Mouse (Mus musculus) heart, embryonic 14.5 days (tissue): ENCODE data around the gene Slc12a7. TPM values are rescaled to one million over a fixed set of nuclear protein-coding genes. Genes with fewer than 3 reads are reported as not detected.
"Not testable (repeated sequence)": the region's sequence is repeated elsewhere in the genome, so short reads cannot be mapped to it uniquely, and the experiment has no call there.

Experiments used
- ATAC-seq: fragments of 200-750 bp; cut with Nextera tagmentation; 2 replicates; pipeline ENCODE4 v1.8.0; 2017; ENCODE audit warnings: low read depth, moderate TSS enrichment; ENCODE audit not compliant: insufficient number of reproducible peaks, insufficient read depth, low FRiP score
- H3K27ac ChIP-seq, 2 experiments: fragments of 200-500 bp in 1 of 2; fragments of 300-500 bp in 1 of 2; sonication (generic) in 1 of 2; replicated peaks in 1 of 2; 2 replicates each; pipeline ENCODE4 v1.5.1; 2012 to 2014; ENCODE audit warnings: low read depth in 2 of 2, low read length in 2 of 2, control low read depth in 1 of 2, mild to moderate bottlenecking in 1 of 2, mixed read lengths in 1 of 2; ENCODE audit not compliant: control insufficient read depth in 1 of 2, insufficient read depth in 1 of 2
- H3K27me3 ChIP-seq: fragments of 300-500 bp; sonication (generic); 2 replicates; pipeline ENCODE4 v1.6.1; 2014; ENCODE audit warnings: mild to moderate bottlenecking, low read length, control low read depth; ENCODE audit not compliant: control insufficient read depth, insufficient read depth
- H3K36me3 ChIP-seq: fragments of 300-500 bp; sonication (generic); 2 replicates; pipeline ENCODE4 v1.6.1; 2014; ENCODE audit warnings: mild to moderate bottlenecking, control low read depth, low read length, mixed read lengths; ENCODE audit not compliant: control insufficient read depth, insufficient read depth
- H3K4me1 ChIP-seq, 2 experiments: fragments of 200-500 bp in 1 of 2; fragments of 300-500 bp in 1 of 2; sonication (generic) in 1 of 2; 2 replicates each; pipeline ENCODE4 v1.6.1; 2012 to 2014; ENCODE audit warnings: low read length in 2 of 2, control low read depth in 1 of 2, mixed read lengths in 1 of 2; ENCODE audit not compliant: control insufficient read depth in 2 of 2, insufficient read depth in 2 of 2
- H3K4me2 ChIP-seq: fragments of 300-500 bp; sonication (generic); 2 replicates; pipeline ENCODE4 v1.6.1; 2014; ENCODE audit warnings: mild to moderate bottlenecking, low read length
- H3K4me3 ChIP-seq, 2 experiments: fragments of 200-500 bp in 1 of 2; fragments of 300-500 bp in 1 of 2; sonication (generic) in 1 of 2; 2 replicates each; pipeline ENCODE4 v1.5.1; 2012 to 2014; ENCODE audit warnings: low read length in 2 of 2, mild to moderate bottlenecking in 2 of 2, control low read depth in 1 of 2, low read depth in 1 of 2, moderate library complexity in 1 of 2; ENCODE audit not compliant: control insufficient read depth in 1 of 2, insufficient read depth in 1 of 2
- H3K9ac ChIP-seq: fragments of 300-500 bp; sonication (generic); 2 replicates; pipeline ENCODE4 v1.6.1; 2014; ENCODE audit warnings: mild to moderate bottlenecking, low read length
- H3K9me3 ChIP-seq: fragments of 300-500 bp; sonication (generic); 2 replicates; pipeline ENCODE4 v1.6.1; 2016; ENCODE audit warnings: low read length, control low read depth; ENCODE audit not compliant: control insufficient read depth
- WGBS: fragments of 180-500 bp; shearing (Covaris S2); extraction: QIAGEN DNeasy Blood & Tissue Kit; methylation state at CpG from one replicate; pipeline ENCODE4 v1.1.7; 2014; 5-methylcytosine and 5-hydroxymethylcytosine counted together
- polyA plus RNA-seq: library from polyadenylated mRNA; unstranded; fragments of >200 nt; fragmentation: Nextera tagmentation; extraction: Ambion mirVana; gene quantifications from 2 replicates; pipeline ENCODE4 v1.2.1, GENCODE M21; 2014

Gene Slc12a7
- polyA plus RNA-seq, 1 experiment from 2014 or later, result 39.4 TPM

DNA sequence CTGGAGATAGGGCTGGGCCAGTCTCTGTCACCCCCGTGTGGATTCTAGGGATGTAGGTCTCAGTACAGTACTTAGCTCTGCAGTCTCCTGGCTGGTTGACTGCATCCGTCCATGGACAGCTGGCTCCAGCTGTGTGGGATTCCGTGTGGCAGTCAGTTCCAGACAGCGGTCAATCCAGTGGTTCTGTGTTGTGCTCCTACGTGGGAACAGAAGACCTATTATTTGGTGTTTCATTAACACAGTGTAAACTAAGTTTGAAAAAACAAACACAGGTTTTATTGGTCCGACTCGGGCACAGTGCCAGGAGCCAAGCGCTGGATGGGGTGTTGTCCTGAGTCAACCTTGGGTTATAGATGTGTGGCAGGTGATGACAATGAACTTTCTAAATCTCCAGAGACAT is 2.4 kb downstream of the Slc12a7 start:
- H3K27ac ChIP-seq, result no peak overlapping the region
- no peak for ATAC-seq
- no peaks in the 10 kb centered on the region for H3K36me3 ChIP-seq
- peaks cover 7% of the 10 kb centered on the region for H3K27me3 ChIP-seq
- no peaks in the 10 kb centered on the region for H3K9me3 ChIP-seq
- peaks cover 4 to 8% of the 10 kb centered on the region in 2 experiments; a peak in 3 of 4 replicates for H3K4me1 ChIP-seq
- H3K4me2 ChIP-seq, result no peak overlapping the region
- no peak overlapping the region for H3K9ac ChIP-seq
- no peak overlapping the region for H3K4me3 ChIP-seq
- WGBS, result 83% methylated on average over 8 of the region's 8 CpGs

DNA sequence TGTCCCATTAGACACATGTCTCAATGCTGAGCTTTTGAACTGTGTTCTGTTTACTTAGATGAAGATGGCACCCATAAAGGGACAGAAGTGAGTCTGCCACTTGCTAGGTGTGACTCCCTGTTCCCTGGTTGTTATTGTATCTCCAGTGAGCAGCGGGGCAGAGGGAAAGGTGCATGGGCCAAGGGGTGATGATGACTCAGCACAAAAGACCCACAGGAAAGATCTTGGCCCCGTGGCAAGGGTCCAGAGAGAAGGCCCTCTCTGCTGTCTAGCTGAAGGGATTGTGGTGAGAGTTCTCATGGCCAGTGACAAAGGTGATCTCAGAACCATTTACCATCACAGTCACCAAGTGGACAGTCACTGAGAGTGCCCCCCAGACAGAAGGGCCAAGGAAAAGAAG is 3.0 kb downstream of the Slc12a7 start:
- Histone ChIP-seq H3K9ac (no peak overlapping the region), H3K27ac (no peak overlapping the region), H3K4me2 (no peak overlapping the region), H3K4me3 (no peak overlapping the region), H3K4me1 (peaks cover 4 to 8% of the 10 kb centered on the region in 2 experiments; a peak in 3 of 4 replicates), H3K27me3 (peaks cover 7% of the 10 kb centered on the region), H3K9me3 (no peaks in the 10 kb centered on the region), H3K36me3 (no peaks in the 10 kb centered on the region)
- 62% methylated on average over 2 of the region's 2 CpGs for WGBS
- ATAC-seq, result no peak

DNA sequence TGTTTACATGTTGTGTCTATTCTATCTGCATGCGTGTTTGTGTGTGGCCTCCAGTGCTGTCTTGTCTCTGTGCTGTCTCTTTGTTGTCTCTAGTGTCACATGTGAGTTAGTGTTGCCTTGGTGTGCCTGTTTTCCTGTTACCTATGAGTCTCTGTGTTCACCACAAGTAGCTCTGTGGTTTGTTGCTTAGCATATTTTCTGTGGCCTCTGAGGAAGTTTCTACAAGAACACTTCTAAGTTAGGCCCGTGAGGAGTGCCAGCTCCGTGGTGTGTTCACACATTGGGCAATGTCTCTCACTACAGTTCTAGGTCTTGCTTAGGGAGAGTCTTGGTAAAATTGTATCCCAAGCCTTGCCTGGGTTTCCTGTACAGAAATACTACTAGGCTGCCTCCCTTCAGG is 4.0 kb downstream of the Slc12a7 start:
- no peak overlapping the region for H3K27ac ChIP-seq
- 85% methylated on average over 3 of the region's 3 CpGs for WGBS

DNA sequence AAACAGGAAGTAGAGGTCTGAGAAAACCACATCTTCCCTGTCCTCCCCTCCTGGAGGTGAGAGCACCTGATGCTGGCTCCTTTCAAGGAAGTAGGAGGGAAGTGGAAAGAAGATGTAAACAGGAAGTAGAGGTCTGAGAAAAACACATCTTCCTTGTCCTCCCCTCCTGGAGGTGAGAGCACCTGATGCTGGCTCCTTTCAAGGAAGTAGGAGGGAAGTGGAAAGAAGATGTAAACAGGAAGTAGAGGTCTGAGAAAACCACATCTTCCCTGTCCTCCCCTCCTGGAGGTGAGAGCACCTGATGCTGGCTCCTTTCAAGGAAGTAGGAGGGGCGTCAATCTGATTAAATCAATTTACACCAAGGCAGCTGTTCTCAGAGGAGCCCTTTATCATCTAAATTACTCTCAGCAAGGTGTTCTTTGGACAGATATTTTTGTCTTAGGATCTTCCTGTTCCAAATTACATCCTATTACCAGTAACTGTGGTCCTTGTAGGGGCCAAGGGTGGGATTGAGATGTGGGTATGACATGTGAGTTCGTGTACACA is 7.6 kb downstream of the Slc12a7 start:
- WGBS, result 34% methylated on average over 2 of the region's 2 CpGs
- not testable (repeated sequence) for H3K36me3 ChIP-seq, H3K4me2 ChIP-seq, ATAC-seq, H3K4me3 ChIP-seq, H3K27ac ChIP-seq, H3K9ac ChIP-seq, H3K27me3 ChIP-seq, H3K4me1 ChIP-seq, H3K9me3 ChIP-seq

More for the DNA sequence above, 4.0 kb downstream of the Slc12a7 start:
- Histone ChIP-seq H3K27me3 (peaks cover 7% of the 10 kb centered on the region), H3K9ac (no peak overlapping the region), H3K4me2 (no peak overlapping the region), H3K9me3 (no peaks in the 10 kb centered on the region), H3K4me3 (no peak overlapping the region), H3K36me3 (no peaks in the 10 kb centered on the region), H3K4me1 (peaks cover 4 to 8% of the 10 kb centered on the region in 2 experiments; a peak in 3 of 4 replicates)
- ATAC-seq, result no peak

DNA sequence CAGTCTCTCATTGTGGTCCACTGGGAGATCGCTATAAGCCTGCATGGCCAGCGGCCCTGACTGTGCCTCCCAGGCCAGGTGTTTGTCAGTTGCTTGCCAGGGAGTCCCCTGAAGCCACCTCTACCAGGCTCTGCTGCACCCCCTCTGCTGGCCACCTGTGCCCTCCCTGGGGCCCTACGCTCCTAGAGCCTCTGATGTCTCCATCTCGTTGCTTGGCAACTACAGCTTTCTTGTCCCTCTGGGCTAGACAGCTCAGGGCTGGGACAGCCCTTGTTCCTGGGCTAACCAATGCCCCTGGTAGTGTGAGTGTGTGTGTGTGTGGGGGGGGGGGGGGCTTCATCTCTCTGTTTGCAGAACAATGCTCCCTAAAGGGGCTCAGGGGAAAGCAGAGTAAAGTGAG is 10.1 kb downstream of the Slc12a7 start:
- H3K9ac ChIP-seq, result no peak overlapping the region
- no peaks in the 10 kb centered on the region for H3K4me1 ChIP-seq
- H3K9me3 ChIP-seq, result no peaks in the 10 kb centered on the region
- WGBS, result 61% methylated on average over 4 of the region's 4 CpGs
- no peaks in the 10 kb centered on the region for H3K36me3 ChIP-seq
- no peak overlapping the region for H3K27ac ChIP-seq
- ATAC-seq, result no peak
- no peak overlapping the region for H3K4me2 ChIP-seq
- H3K27me3 ChIP-seq, result peaks cover 7% of the 10 kb centered on the region; the same call in 1 of the 2 replicates
- no peak overlapping the region for H3K4me3 ChIP-seq

DNA sequence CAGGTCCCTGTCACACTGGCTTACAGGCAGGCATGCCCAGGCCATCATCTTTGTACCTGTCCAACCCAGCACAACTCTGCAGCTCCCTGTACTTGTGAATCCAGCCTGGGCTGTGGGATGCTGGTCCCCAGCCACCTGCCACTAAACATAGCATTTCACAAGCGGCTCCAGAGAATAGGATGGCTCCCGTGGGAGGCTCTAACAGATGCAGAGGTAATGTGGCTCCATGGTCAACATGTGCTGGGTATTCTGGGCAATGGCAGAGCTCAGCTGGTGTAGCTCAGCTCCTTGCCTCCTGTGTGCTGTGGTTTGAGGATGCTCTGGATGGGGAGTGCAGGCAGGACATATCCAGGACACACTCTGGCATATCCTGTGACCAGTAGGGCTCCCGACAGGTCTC is 10.8 kb downstream of the Slc12a7 start:
- no peak overlapping the region for H3K27ac ChIP-seq
- no peaks in the 10 kb centered on the region for H3K4me1 ChIP-seq
- no peak for ATAC-seq
- H3K4me2 ChIP-seq, result no peak overlapping the region
- H3K9me3 ChIP-seq, result no peaks in the 10 kb centered on the region
- no peak overlapping the region for H3K9ac ChIP-seq
- H3K27me3 ChIP-seq, result peaks cover 7% of the 10 kb centered on the region; the same call in 1 of the 2 replicates
- WGBS, result 51% methylated on average over 3 of the region's 3 CpGs
- H3K36me3 ChIP-seq, result no peaks in the 10 kb centered on the region
- H3K4me3 ChIP-seq, result no peak overlapping the region

DNA sequence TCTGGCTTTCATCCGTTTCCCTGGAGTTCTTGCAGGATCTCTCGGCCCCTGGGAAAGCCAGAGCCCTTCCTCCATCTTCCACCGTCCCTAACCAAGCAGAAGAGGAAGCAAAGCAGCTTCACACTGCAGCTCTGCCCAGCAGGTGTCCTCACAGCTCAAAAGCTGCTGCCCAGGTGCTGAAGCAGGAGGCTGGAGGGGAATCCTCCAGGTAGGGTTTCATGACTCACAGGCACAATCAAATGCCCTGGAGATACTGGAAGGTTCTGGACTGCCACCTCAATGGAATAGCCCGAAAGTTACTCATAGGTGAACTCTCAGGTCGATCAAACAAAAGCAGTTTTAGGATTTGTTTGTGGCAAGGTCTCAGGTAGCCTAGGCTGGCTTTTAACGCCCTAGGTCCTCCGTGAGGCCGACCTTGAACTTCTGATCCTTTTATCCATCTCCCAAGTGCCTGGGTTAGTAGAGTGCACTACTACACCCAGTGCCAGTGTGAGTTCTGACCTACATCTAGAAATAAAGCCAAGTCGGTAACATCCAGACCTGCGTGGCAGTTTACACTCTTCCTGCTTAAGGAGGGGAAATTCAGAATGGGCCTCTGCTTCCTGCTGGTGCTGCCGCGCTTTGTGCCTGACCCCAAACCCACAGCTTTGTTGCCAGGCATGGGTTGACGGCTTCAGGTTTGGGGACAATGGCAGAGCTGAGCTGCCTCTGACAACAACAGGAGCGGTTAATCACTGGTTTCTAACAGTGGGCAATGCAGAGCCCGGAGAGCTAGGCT is 16.0 kb downstream of the Slc12a7 start:
- Histone ChIP-seq H3K4me1 (no peaks in the 10 kb centered on the region; a peak in 1 of 4 replicates), H3K36me3 (no peaks in the 10 kb centered on the region), H3K4me2 (no peak overlapping the region), H3K9me3 (no peaks in the 10 kb centered on the region), H3K4me3 (no peak overlapping the region), H3K27ac (no peak overlapping the region), H3K27me3 (0 out of 2 replicates have a peak, but pooled peaks cover 4% of the 10 kb centered on the region), H3K9ac (no peak overlapping the region)
- 38% methylated on average over 15 of the region's 15 CpGs for WGBS
- no peak for ATAC-seq
